In the genomic region with DNA sequence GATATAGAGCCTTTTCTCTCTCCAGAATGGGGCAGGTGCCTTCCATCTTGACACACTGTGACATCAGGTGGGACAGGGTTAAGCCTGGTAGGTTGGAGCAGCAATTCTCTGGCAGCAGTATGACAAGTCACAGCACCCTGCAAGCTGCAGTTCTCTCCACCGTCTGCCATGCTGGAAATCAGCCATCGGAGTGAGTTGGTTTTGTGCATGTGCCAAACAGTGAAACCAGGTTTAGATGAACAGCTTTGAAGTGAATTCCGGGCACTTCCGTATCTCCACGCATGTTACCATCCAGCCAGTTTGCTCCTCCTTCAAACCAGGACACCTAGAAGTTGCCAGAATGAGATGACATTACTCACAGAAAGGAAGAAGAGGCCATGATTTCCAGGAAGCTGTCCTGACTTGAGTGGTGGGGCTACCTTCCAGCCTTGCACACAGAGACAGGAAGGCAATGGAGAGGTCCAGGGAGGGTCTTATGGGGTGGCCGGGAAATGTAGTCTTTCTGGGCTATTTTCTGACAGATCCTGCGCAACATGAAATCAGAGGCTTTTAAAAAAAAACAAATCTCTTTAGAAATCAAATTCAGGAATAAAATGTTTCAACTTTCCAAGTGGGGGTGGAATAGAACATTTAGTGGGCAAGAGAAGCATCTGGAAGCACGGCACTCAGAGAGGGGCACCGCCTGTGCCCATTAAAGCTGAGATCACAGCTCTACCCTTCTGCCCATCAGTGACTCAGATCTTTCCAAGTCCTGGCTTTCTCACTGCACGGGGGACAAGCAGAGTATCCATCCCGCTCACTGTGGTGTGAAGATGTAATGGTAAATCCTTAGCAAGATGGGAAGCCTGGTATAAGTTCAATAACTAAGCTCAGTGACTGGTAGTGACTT, we compare ENCODE assay signal across 9 mouse cellular contexts. TPM values are rescaled to one million over a fixed set of nuclear protein-coding genes. Genes with fewer than 3 reads are reported as not detected.
DNase-seq lines count a peak whose midpoint lies in the region; ATAC-seq and TF ChIP-seq lines count a peak whose summit lies in the region.
"Had no signal": no experiment of that assay in that cellular context is flagged by ENCODE, and none has a peak within 500 bp of the region (broad histone marks: within the 10 kb centered on the region; RNA-seq: fewer than 3 reads in every experiment).

No protein-coding gene starts in this region.

- DNase-seq in midbrain, postnatal 0 days (ENCODE audit: low spot score), result peak; percentile 86
- DNase-seq in cerebellum, postnatal 36 days, result peak; percentile 89 to 96
- DNase-seq in layer of hippocampus, postnatal 25 days (ENCODE audit: extremely low spot score in 1 of 2, low spot score in 1 of 2), result peak; percentile 64 to 70
- DNase-seq in kidney, adult 11 months, result no peak
- no peak for DNase-seq in limb, embryonic 10.5 days (ENCODE audit: low spot score)
- no peak for DNase-seq in kidney, postnatal 36 days
- DNase-seq: kidney, adult 2 months had no signal

- TF ChIP-seq CTCF in midbrain, postnatal 0 days (IDR thresholded peaks at IDR 0.05), result no peak

- no peak overlapping the region for H3K27ac ChIP-seq in midbrain, postnatal 0 days (ENCODE audit: low read depth, low read length)
- H3K27ac ChIP-seq in midbrain, embryonic 13.5 days, result no peak overlapping the region
- H3K27ac ChIP-seq in limb, embryonic 10.5 days, result no peak overlapping the region
- H3K27ac ChIP-seq: lung, embryonic 15.5 days had no signal

- WGBS in midbrain, postnatal 0 days, result 81% methylated on average over 11 of the region's 11 CpGs
- 88% methylated on average over 11 of the region's 11 CpGs for WGBS in midbrain, embryonic 13.5 days
- WGBS in limb, embryonic 10.5 days, result 85% methylated on average over 11 of the region's 11 CpGs

- no peak overlapping the region for H3K4me3 ChIP-seq in midbrain, postnatal 0 days (ENCODE audit: low read depth, low read length)
- no peak overlapping the region for H3K4me3 ChIP-seq in midbrain, embryonic 13.5 days (replicated peaks)
- H3K4me3 ChIP-seq in limb, embryonic 10.5 days, result no peak overlapping the region
- H3K4me3 ChIP-seq: lung, embryonic 15.5 days had no signal

- H3K9ac ChIP-seq in midbrain, postnatal 0 days (replicated peaks; ENCODE audit: low read length, poor library complexity, severe bottlenecking), result no peak overlapping the region
- H3K9ac ChIP-seq in midbrain, embryonic 13.5 days (replicated peaks), result no peak overlapping the region
- H3K9ac ChIP-seq: lung, embryonic 15.5 days had no signal

- no peaks in the 10 kb centered on the region for H3K4me1 ChIP-seq in midbrain, postnatal 0 days (ENCODE audit: insufficient read depth, low read length)
- no peaks in the 10 kb centered on the region for H3K4me1 ChIP-seq in midbrain, embryonic 13.5 days (replicated peaks)
- peaks cover 7% of the 10 kb centered on the region; the same call in 1 of the 2 replicates for H3K4me1 ChIP-seq in limb, embryonic 10.5 days
- H3K4me1 ChIP-seq: lung, embryonic 15.5 days had no signal

- no peak for ATAC-seq in midbrain, postnatal 0 days (ENCODE audit: low FRiP score)
- ATAC-seq in midbrain, embryonic 13.5 days, result no peak

- no peaks in the 10 kb centered on the region for H3K36me3 ChIP-seq in midbrain, postnatal 0 days (ENCODE audit: insufficient read depth, low read length)
- no peaks in the 10 kb centered on the region for H3K36me3 ChIP-seq in midbrain, embryonic 13.5 days
- H3K36me3 ChIP-seq in limb, embryonic 10.5 days, result no peaks in the 10 kb centered on the region
- H3K36me3 ChIP-seq: lung, embryonic 15.5 days had no signal

- H3K9me3 ChIP-seq in midbrain, postnatal 0 days (ENCODE audit: low read length), result no peaks in the 10 kb centered on the region
- H3K9me3 ChIP-seq in midbrain, embryonic 13.5 days, result no peaks in the 10 kb centered on the region
- H3K9me3 ChIP-seq in limb, embryonic 10.5 days (replicated peaks), result no peaks in the 10 kb centered on the region
- H3K9me3 ChIP-seq: lung, embryonic 15.5 days had no signal

- no peaks in the 10 kb centered on the region for H3K27me3 ChIP-seq in midbrain, postnatal 0 days (ENCODE audit: insufficient read depth, low read length)
- no peaks in the 10 kb centered on the region for H3K27me3 ChIP-seq in midbrain, embryonic 13.5 days
- H3K27me3 ChIP-seq in limb, embryonic 10.5 days (ENCODE audit: low read depth, poor library complexity, severe bottlenecking), result no peaks in the 10 kb centered on the region
- H3K27me3 ChIP-seq: lung, embryonic 15.5 days had no signal

- H3K4me2 ChIP-seq in midbrain, postnatal 0 days (ENCODE audit: low read depth, low read length, poor library complexity, severe bottlenecking), result no peak overlapping the region
- no peak overlapping the region for H3K4me2 ChIP-seq in midbrain, embryonic 13.5 days (replicated peaks)
- H3K4me2 ChIP-seq: lung, embryonic 15.5 days had no signal

RNA-seq across cellular contexts. Expression of a gene that starts 20.7 kb away (rescaled TPM):
- 5.4 and 5.6 TPM in 2 replicates for total RNA-seq in midbrain, postnatal 0 days (2014; rRNA removed)
- 1.8 and 2.0 TPM in 2 replicates for polyA plus RNA-seq in midbrain, postnatal 0 days (2015; fragmentation: Nextera tagmentation; extraction: Ambion mirVana)
- polyA plus RNA-seq in midbrain, embryonic 13.5 days (2015; fragmentation: Nextera tagmentation; extraction: Ambion mirVana), result 6.2 and 7.4 TPM in 2 replicates
- 10 to 100 TPM; 82.0 to 83.5 TPM for total RNA-seq in layer of hippocampus, postnatal 25 days (2021)
- polyA plus RNA-seq in limb, embryonic 10.5 days (2016; fragmentation: Nextera tagmentation; extraction: Ambion mirVana), result 7.1 and 9.7 TPM in 2 replicates

Comparison
In these comparisons a context has a peak if more than half of its experiments do, and no peak if none do; other contexts are left out.
1. DNase-seq: peak in midbrain, postnatal 0 days (single experiment), cerebellum, postnatal 36 days (2 of 2) and layer of hippocampus, postnatal 25 days (2 of 2); none in kidney, adult 11 months (single experiment), limb, embryonic 10.5 days (single experiment) and kidney, postnatal 36 days (0 of 2).